Mouse (Mus musculus) left cerebral cortex, postnatal 36 days (tissue): ENCODE results near the gene Alox5ap. TPM values are rescaled to one million over a fixed set of nuclear protein-coding genes. Genes with fewer than 3 reads are reported as not detected.

Experiments used
- DNase-seq, 2 experiments: peaks; one replicate each; pipeline ENCODE4 v3.0.0; 2021 to 2022; ENCODE audit warnings: low spot score in 2 of 2, mixed read lengths in 1 of 2
- intact Hi-C: fragments of 180-260 bp; cut with DNase I; formaldehyde crosslinking; loops from one replicate; pipeline ENCODE4 v1.15.1; 2025
- total RNA-seq, 2 experiments: library from RNA; stranded (reverse); gene quantifications; 2 replicates each; pipeline ENCODE4 v1.2.3; 2021

Alox5ap gene
- total RNA-seq, 2 experiments from 2014 or later = 12.5 to 14.2 TPM

DNA sequence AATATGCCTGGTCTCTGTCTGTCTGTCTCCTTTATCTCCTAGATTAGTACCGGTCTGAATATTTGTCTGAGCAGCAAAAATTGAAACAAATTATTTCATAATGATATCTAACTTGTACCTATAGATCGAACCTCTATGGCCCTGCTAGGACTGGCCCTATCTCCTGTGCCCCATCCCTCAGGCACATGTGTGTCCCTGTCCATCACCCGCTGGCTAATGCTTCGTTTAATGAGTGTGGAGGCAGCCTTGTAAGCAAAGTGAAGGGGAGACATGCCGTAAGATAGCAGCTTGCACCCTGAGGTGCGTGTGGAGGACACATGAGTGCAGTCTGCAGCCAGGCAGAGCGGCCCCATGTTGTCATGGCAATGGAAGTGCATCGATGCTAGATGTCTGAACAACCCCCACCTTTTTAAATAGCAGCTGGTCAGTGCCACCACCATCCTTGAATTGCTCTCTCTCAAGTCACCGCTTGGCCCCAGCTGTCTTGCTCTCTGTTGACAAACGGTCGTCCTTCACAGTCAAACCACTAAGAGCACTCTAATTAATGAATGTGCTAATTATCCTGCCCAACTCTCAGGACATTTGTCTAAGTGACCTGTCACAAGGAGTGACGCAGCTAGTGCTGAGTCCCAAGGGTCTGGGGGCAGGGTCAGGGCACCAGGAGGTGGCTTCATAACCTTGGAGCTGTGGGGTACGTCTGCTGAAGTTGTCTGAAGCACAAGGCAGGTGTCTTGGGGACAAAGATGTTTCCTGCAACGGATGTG lies 6.9 kb upstream of the Alox5ap start:
- DNase-seq = no peak
- intact Hi-C loops = no loop called here

DNA sequence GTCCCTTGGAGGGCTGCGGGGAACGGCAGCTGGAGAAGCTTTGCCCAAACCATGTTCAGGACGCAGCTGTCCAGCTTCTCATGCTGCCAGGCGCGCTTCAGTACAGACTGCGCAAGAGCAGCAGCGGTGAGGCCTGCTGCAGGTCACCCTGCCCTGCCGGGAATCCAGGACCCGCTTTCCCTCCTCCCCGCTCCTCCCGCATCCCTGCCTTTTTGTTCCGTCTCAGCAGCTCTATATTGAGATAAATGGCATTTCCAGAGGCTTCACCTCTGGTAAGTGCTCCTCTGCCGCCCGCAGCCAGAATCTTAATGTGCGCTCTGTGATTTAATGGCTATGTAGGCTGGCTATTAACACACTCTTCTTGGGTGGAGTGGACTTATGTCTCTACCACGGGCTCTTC lies 5.5 kb upstream of the Alox5ap start:
- intact Hi-C loops = no loop called here
- no peak for DNase-seq

DNA sequence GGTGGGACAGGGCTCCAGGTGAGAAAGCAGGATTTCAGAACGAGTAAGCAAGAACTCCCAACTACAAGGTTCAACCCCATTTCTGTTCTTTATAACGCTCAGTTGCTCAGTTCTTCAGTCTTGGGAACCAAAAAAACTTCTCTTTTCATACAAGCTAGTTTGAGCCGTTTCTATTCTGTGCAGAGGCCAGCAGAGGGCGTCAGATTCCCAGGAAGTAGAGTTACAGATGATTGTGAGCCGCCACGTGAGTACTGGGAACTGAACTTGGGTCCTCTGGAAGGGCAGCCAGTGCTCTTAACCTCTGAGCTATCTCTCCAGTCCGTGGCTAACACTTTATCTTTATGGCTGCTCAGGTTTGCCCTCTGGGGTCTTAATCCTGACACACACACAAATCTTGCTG lies 3.1 kb upstream of the Alox5ap start:
- no peak for DNase-seq
- intact Hi-C loops = no loop called here

DNA sequence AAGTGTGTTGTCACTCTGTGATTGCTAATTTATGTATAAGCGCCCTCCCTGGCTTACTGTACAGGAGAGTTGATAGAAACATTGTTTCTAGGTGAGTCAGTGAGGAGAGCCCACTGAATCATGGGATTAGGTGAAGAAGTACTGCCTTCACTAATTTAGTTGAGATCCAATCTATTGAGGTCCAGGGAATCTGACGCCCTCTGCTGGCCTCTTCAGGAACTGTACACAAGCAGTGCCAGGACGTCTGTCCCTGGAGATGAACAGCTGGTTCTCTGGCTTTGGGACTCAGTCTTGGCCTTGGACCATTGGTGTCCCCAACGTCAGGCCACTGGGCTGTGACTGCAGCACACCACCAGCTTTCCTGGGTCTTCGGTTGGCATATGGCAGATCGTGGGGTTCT lies 2.7 kb upstream of the Alox5ap start:
- DNase-seq = no peak
- intact Hi-C loops = no loop called here

DNA sequence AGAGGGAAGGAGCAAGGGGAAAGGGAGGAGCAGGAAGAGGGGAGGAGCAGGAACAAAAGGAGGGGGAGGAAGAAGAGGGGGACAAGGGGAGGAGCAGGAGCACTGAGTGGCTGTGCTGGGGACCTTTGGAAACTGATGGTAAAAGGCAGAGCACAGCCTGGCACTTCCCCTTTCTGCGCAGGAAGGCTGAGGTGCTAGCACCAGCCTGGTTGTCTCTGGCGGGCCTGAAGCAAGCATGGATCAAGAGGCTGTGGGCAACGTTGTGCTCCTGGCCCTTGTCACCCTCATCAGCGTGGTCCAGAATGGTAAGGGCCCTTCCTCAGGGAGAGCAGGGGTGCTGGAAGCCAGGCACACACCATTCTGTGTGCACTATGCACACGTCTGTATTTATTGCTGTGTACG lies 312 bp downstream of the Alox5ap start:
- intact Hi-C loops = no loop called here
- no peak for DNase-seq

DNA sequence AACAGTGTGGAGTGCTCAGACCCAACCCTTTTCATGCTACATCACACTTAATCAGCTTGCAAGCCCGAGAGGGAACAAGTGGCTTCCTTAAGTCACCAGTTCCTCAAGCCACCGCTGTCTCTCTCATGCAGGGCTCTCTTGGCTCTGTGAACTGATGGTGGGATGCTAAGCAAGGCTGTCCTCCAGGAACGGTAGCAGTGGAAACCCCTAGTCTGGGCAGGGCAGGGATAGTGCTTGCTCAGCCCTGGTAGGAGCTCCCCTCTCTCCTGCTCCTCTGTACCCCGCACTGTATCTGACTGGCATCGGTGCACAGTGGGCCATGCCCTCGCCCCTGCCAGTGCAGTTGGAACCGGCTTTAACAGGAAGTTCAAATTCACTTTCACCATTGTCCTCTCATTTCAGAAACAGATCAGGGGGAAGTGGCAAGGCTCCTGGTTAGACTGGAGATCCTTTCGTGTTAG lies 2.2 kb downstream of the Alox5ap start:
- no peak for DNase-seq
- intact Hi-C loops = no loop called here

DNA sequence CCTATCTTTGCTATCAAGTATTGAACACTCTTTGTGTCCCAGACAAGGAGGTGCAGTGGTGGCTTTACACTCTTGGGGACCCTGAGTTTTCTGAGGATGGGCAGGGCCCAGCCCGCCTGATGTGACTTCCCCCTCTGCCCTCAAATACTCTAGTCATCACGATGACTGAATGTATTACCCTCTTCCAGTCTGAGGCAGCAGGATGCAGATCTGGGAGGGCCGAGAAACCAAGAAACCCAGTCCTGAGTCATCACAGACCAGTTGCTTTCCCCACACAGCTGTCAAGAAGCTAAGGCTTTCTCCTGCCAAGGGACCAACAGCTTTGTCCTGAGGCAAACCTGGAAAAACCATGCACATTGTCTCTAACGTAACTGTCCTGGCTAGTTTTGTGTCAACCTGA lies 2.9 kb downstream of the Alox5ap start:
- intact Hi-C loops = no loop called here
- DNase-seq = no peak

DNA sequence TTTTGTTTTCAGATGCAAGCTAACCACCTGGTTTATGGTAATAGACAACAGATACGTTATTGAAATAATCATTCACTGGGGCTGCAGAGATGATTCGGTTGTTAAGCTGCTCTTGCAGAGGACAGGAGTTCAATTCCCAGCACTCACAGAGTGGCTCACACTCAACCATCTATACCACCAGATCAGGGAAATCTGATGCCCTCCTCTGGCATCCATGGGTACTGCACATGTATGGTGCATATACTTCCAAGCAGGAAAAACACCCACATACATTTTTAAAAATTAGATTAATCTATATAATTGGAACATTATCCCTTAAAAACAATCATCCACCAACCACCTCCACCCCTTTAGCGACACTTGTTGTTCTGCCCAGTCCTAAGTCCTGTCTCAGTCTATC lies 6.7 kb downstream of the Alox5ap start:
- no peak for DNase-seq

DNA sequence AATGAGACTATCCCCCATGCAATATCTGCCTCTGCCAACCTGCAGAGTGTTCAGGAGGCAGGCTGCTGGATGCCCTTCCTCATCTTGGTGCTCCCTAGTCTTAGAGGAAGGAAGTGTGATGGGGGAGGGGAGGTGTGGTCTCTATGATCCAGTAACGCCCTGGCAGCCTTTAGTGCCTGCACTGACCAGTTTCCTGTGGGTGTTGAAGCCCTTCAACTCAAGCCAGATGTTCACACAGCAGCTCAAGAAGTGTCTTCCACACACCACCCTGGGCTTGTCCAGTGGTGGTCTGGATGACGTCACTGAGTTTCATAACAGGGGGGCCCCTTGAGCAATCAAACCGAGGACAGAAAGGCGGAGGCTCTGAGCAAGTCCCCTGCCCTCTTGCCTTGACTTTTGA lies 8.0 kb downstream of the Alox5ap start:
- no peak for DNase-seq
- intact Hi-C loops = no loop called here

More for the DNA sequence above, 6.7 kb downstream of the Alox5ap start:
- intact Hi-C loops = no loop called here

DNA sequence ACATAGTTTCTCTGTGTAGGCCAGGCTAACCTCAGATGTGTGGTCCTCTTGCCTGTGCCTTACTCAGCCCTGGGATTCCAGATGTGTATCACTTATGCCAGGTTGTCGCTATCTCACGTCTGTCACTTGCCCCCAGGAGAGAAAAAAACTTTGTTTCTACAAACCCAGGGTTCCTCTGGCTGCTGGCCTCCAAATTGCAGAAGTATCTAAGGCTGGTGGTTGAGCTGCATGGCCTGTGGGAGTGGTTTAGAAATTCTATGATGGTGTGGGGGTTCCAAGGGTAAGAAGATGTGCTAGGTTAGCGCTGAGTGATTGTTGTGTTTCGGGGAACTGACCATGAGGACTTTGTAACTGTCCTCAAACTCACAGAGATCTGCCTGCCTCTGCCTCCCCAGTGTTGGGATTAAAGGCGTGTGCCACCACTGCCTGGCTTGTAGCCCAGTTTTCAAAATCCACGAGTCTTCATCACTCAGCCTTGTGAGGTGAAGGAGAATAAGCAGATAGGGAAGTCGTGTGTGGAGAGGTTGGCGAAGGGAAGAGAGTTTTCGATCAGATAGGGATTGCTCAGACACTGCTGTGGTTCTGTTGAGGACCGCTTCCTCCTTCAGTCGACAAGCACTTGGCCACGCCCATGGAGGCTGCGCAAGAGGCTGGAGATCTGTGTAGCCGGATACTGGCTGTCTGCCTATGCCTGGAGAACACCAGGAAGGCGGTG lies 10.0 kb downstream of the Alox5ap start:
- no peak for DNase-seq
- intact Hi-C loops = no loop called here

DNA sequence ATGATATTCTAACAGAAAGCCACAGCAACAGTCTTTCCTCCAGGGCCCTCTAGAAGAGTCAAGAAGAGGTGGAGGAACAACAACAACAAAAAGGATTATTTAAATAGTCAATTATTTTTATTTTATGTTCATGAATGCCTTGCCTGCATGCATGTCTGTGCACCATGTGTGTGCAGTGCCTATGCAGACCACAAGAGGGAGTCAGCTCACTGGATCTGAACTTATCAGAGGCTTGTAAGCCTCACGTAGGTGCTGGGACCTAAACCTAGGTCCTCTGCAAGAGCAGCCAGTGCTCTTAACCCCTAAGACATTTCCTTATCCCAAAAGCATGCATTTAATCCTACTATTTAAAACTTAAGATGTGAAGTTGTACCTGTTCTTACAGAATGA lies 10.5 kb downstream of the Alox5ap start:
- no peak for DNase-seq
- intact Hi-C loops = no loop called here

DNA sequence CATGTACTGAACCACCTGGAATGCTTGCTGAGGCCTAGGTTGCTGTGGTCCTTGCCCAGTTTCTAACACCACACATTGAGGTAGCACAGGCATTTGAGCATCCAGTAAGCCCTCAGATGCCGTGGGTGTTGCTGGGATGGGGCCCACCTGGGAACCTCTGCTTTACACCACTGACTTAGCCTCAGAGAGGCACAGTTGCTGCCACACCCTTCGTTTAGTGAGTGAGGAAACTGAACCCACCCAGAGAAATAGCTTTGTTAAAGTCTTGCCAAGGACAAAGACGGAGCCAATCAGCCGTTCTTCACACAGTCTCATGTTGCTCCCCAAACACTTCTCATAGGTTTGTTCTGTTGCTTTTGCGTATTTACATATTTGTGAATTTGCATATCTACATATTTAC lies 13.0 kb downstream of the Alox5ap start:
- no peak for DNase-seq
- intact Hi-C loops = no loop called here

DNA sequence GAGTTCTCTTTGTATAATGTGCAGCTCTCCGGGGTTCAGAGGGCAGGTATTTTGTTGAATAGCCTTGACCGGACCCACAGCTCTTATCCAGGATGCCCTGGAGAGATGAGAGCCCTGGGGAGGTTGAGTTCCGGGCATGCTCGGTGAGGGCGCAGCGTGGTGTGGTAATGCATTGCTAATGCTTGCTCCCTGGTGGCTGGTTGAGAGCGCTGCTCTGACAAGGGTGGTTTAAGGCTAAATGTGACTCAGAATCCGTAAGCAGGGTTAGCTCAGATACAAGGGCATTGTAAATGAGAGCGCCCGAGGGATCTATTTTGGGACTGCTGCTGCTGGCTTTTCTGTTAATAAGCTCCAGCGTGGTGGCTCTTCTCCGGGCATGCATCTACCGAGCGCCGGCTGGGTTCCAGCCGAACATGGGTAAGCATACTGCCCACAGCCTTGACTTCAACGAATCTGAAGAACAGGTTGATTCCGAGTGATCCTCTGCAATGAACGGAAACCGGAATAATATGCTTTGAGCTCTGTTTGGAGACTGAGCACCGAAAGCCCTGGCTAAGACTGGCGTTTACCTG lies 14.8 kb downstream of the Alox5ap start:
- peak in 1 of 2 experiments; percentile 44 for DNase-seq
- intact Hi-C loops = no loop called here

DNA sequence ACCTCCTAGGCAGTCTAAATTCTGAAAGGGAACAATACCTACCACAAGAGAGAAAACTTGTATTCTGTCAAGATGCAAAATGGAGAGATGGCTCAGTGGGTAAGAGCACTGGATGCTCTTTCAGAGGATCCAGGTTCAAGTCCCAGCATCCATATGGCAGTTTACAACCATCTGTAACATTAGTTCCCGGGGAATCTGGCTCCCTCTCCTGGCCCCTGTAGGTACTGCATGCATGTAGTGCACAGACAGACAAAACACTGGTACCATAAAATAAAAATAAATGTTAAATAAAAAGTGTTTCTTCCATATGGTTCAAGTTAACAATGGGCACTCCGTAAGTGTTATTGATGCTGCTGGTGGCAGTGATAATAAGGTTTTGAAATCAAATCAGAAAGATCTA lies 18.4 kb downstream of the Alox5ap start:
- no peak for DNase-seq
- intact Hi-C loops = no loop called here

DNA sequence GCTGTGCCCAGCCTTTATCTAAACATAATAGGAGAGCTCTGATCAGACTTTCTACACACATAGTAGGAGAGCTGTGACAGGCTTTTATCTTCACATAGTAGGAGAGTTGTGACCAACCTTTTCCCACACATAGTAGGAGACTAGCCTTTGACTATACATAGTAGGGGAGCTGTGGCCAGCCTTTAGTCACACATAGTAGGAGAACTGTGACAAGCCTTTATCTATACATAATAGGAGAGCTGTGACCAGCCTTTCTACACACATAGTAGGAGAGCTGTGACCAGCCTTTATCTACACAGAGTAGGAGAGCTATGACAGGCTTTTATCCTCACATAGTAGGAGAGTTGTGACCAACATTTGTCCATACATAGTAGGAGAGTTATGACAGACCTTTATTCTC lies 19.3 kb downstream of the Alox5ap start:
- intact Hi-C loops = no loop called here
- DNase-seq = no peak

DNA sequence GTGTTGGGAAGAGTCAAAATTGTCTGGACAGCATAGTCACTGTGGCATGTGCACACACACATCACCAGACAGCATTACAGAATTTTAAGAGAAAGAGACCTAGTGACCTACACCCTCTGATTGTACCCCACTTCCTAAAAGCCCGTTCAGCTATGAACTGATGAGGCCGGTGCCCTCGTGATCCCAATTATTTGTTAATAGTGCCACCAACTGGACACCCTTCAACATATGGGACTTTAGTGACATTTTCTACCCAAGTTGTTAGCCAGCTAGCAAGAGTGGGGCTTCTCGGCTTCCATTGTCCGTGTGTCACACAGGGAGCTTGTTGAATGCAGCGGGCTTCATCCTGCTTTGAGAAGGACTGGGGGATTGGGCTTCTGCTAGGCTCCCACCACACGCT lies 21.5 kb downstream of the Alox5ap start:
- intact Hi-C loops = no loop called here

DNA sequence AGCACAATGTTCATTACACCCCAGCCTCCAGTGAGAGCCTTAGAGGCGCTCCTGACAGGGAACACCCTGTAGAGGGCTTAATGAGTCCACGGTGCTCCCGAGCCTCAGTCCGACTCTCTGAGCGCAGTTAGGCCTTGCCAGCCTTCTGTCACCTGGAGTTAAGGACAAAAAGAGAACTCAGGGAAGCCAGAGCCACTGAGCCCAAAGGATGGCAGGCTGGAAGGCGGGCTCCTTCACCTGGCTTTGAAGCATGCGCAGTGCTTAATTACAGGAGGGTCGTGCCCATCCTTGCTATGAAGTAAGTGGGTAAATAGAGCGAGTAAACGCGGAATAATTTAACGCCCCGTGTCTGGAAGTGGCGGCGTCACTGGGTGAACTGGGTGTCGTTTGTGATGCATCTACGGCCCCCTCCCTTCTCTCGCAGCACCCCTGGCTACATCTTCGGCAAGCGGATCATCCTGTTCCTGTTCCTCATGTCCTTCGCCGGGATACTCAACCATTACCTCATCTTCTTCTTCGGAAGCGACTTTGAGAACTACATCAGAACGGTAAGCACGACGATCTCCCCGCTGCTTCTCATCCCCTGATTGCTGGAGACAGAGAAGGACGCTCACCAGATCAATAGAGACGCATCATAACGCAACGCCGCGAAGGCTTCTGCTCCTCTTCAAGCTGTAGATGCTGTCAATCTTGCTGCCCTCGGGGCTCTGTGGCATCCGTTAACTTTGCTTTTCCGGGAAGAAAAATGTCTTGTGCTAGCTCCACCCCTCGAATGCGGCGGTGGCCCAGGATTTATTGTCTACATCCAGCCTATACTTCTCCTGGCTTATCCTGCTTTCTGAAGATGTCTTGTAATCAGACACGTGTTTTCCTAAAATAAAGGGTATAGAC lies 22.8 kb downstream of the Alox5ap start:
- peak in 1 of 2 experiments; percentile 34 for DNase-seq
- intact Hi-C loops = no loop called here

More for the DNA sequence above, 21.5 kb downstream of the Alox5ap start:
- no peak for DNase-seq

DNA sequence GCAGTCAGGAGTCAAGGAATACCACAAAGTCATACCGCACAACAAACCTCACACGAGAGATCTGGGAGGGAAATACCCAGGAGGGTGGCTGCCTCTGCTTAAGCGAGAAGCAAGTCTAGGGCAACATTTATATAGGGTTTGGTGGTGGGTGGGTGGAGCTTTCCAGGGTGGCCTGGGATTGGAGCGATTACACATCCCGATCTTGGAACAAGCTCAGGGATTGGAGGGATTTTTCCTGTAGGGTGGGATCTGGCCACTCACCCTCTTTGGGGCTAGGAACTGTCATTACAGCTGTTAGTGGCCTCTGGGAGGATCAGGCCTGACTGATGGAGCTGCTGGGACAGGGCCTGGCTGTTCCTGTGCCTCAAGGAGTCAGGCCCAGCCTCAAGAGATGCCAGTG lies 26.7 kb downstream of the Alox5ap start:
- DNase-seq = no peak
- intact Hi-C loops = no loop called here

DNA sequence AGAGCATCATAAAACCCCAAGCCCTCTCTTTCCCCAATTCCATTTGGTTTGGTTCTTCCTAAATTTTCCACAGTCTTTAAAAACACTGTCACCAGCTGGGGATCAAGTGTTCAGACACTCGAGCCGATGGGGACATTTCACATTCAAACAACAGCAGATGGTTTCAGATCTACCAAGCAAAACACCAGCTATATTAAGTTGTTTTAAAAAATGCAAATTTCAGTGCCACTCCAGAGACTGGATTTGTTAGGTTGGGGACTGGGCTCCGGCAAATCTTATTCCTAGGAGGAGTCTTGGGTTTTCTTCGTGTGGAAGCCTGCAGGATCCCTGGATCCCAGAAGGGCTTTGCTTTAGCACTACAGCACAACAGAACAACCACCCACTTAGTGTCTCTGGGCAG lies 28.5 kb downstream of the Alox5ap start:
- intact Hi-C loops = no loop called here

DNA sequence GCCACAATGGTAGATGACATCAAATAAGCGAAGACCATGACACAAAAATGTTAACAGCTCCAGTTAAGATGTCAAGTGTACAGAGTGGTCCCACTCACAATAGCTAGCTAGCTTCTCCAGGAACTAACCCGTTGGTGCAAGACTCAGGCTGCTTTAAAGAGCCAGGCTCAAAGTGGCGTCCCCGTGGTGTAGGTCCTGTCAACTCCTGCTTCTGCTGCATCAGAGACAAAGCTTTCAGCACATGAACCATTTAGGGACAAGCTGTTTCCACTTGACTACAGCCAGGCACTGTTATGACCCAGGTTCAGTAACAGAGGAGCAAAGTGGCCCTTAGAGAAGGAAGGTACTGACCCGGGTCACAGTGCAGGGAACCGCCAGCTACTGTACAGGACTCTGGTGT lies 32.2 kb downstream of the Alox5ap start:
- no peak for DNase-seq
- intact Hi-C loops = no loop called here

More for the DNA sequence above, 28.5 kb downstream of the Alox5ap start:
- peak in 1 of 2 experiments; percentile 44 for DNase-seq
